Mouse (Mus musculus): Measurements from ENCODE around the gene Nfe2l2. TPM values are rescaled to one million over a fixed set of nuclear protein-coding genes. Genes with fewer than 3 reads are reported as not detected.

Gene Nfe2l2
- polyA plus RNA-seq, 1 experiment, result 57.4 TPM

DNA sequence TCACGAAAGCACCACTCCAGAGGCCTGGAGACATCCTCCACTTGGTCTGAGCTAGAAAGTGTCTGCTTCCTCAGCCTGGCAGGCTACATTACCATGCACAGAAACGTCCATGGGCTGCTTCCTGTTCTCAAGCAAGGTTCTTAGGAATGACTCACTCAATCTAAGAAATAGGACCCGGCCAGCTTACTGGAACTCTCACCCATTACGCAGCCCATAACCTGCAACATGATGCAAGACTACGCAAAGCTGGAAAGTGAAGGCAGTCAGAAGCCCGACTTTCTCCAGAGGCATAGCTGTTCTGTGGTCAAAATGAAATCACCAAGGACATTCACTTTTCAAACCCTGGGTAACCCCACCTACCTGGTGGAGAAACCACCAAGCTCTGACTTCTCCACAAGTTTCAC, 19.0 kb downstream of the Nfe2l2 start:
- DNase-seq (ENCODE audit: low read depth), result no peak

- DNase-seq (ENCODE audit: low read depth), result no peak
Observed at GRCm38 (mm10) chr2:75684526-75684925, 19.9 kb downstream of the Nfe2l2 start.

- no peak for DNase-seq (ENCODE audit: low read depth)
Observed at GRCm38 (mm10) chr2:75682978-75683709, 21.3 kb downstream of the Nfe2l2 start.

DNA sequence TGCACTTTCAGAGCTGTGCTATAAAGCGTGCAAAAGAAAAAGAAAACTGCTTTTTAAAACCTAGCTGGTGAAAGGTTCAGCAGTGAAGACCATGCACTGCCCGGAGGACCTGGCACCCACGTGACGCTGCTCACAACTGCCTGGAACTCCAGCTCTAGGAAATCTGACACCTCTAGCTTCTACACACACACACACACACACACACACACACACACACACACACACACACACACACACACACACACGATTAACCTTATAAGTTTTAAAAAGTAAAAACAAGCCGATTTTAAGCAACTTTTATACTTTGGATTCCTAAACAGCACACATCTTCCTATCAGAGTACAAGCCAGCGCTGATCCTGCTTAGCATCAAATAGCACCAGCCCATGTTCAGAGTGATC, 23.0 kb downstream of the Nfe2l2 start:
- DNase-seq (ENCODE audit: low read depth), result no peak

GRCm38 (mm10) chr2:75679947-75680346, 24.5 kb downstream of the Nfe2l2 start:
- no peak for DNase-seq (ENCODE audit: low read depth)

DNA sequence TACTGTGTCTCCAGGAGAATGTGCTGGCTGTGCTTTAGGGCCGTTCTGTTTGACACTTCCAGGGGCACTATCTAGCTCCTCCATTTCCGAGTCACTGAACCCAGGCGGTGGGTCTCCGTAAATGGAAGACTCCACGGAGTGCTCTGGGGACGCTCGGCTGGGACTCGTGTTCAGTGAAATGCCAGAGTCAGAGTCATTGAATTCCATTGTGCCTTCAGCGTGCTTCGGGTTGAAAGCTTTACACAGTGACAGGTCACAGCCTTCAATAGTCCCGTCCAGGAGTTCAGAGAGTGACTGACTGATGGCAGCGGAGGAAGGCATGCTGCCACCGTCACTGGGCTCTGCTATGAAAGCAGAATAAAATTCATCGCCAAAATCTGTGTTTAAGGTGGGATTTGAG, 27.9 kb downstream of the Nfe2l2 start:
- DNase-seq (ENCODE audit: low read depth), result no peak

- DNase-seq (ENCODE audit: low read depth), result no peak
Observed at GRCm38 (mm10) chr2:75672561-75672960, 31.9 kb downstream of the Nfe2l2 start.

DNA sequence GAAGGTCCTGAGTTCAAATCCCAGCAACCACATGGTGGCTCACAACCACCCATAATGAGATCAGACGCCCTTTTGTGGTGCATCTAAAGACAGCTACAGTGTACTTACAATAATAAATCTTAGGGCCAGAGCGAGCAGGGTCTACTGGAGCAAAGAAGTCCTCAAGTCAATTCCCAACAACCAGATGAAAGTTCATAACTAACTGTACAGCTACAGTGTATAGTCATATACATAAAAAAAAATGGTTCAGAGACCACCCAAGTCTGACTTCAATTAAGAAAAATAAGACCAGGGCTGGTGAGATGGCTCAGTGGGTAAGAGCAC, 33.1 kb downstream of the Nfe2l2 start:
- no peak for DNase-seq (ENCODE audit: low read depth)

GRCm38 (mm10) chr2:75670446-75671336, 33.8 kb downstream of the Nfe2l2 start:
- no peak for DNase-seq (ENCODE audit: low read depth)

DNA sequence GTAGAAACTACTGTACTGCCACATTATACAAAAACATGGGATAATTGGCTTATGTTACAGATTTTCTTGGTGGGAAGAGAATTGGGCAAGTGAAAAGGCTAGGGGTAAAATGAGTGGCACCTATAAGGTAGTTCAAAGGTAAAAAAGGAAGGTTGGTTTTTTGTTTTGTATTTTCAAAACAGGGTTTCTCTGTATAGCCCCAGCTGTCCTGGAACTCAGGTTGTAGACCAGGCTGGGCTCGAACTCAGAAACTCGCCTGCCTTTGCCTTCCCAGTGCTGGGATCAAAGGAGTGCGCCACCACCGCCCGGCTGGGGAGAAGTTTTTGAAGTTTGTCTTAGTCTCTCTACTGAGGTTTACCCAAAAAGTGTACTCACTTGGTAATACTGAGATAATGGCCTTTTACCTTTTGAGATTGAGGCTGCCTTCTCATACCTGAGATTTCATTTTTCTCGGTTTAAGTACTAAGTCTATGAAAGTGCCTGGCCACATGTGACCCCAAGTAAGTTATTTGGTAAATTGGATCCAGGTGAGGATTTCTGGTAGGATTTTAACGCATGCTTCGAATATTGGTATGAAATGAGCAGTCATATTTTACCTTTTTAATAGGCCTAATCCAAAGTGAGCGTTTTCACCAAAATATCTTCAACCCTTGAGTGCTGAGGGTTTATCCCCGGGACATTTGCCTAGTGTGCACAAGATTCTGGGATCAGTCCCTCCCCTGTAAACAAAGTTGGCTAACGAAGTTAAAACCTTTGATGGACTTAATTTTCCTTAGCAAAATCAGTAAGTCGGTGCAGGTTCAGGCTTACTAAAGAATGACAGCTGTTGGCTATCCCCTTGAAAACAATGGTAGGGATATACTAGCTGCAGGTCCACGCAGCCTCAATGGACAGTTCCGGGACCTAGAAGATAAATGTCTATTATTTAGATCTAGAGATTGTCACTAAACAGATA, 34.7 kb downstream of the Nfe2l2 start:
- DNase-seq (ENCODE audit: low read depth), result no peak

GRCm38 (mm10) chr2:75661106-75661505, 43.3 kb downstream of the Nfe2l2 start:
- no peak for DNase-seq (ENCODE audit: low read depth)

DNA sequence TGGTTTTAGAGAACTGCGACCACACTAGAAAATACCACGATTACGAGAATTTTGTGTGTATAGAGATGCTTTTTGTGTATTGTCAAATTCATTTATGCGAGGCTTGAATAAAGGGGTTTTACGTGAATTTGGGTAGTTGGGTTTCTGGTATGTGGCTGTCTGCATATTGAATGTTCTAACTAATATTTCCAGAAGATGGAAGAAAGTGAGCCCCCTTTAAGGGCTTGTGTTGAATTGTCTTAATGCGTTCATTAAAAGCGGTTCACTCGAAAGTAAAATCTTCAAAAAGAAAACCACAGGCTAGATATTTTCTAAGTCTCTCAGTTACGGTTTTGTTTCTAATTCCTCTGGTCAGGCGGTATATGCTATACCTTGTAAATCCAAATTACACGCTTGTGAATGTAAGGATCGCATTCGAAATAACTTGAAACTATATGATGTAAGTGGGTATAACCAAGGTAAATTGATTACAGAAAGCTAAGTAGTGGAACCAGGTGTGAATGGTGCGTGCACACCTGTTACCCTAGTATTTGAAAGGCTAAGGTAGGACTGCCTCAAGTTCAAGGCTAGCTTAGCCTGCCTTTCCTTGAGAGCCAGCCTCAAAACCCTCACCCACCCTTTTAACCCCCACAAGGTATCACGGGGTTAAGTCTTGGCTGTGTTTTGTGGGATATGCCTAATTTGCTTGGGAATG, 44.0 kb downstream of the Nfe2l2 start:
- DNase-seq (ENCODE audit: low read depth), result no peak

DNA sequence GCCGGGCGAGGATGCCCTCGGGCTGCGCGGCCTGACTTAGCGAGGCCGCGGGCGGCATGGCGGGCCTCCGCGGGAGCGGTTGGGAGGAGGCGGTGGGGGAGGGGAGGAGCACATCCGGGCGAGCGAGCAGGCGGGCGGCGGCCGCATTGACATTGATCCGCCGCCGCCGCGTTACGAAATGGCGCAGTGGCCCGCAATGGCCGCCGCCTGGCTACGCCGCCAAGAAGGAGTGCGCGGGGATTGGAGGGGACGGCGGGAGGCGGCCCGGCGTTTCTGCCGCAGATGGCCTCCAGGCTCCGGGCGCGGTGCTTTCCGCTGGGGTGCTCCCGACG, 44.8 kb downstream of the Nfe2l2 start:
- DNase-seq (ENCODE audit: low read depth), result no peak

DNA sequence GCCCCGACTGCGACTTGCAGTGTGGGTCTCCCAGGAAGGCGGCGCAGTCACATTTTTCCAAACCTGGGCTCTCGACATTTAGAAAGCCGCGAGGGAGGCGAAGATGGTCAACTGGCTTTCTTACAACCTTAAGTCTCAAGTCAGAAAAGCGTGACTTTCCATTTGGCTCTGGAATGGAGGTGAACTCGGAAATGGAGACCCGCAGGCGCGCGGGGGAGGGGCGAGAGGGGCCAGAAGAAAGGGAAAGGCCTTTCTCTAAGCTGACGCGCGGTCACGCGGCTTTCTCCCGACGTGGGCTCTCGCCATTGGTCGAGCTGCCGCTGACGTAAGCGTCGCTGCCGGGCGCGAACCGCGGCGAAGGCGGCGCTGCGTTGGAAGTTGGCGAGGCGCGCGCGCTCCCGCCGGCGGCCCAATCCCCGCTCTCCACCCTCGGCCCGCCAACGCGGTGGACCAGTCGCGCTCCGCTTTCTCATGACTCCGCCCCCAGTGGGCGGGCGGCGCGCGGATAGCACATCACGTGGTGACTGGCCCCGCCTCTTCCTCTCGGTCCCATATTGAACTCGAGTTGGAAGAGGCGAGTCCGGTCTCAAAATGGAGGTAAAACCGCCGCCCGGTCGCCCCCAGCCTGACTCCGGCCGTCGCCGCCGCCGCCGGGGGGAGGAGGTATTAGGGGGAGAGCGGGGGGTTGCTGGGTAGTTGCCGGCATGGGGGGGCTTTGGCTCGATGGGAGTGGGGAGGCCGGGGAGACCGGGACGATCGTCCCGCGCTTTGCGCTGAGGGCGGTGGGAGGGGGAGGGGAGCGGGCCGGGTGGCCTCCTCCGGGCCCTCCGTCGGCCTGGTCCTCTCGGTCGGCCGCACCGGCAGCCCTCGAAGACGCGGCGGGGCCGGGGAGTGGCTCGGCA, 45.5 kb downstream of the Nfe2l2 start, which contains the start of gene Hnrnpa3:
TSS of gene Hnrnpa3 (plus strand) at position 535 of the 902 bp plus-strand sequence.
- peak; percentile 72 for DNase-seq (ENCODE audit: low read depth)

DNA sequence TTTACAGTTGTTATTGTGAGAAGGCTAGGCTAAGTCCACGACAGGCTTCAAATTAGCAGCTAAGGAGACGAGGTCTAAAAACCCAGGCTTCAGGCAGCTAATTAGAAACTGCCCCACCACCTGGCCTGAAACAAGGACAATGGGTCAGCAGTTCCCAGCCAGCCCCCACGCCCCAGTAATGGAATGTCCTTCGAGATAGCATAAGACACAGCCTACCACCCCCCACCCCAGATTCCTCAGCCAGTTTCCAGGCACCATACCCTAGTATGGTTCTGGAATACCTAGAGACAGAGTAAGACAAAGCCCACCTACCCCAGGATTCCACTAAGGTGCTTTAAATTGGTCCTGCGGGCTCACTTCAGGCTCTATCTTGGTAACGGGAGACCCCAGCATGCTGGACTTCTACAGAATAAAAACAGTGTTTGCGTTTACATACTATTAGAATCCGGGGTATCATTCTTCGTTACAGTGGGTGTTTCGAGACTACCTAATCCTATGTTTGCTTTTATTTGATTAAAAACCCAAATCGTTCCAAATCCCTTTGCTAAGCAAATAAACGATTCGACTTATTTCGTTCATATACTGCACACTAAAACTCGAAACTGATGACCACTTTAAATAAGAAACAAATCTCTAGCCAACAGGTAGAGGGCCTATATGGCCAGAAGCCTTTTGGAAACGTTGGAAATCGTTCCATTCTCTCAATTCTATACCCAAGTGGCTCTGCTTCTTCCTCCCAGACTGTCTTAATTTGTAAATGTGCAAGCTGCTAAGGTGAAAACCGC, 46.3 kb downstream of the Nfe2l2 start:
- DNase-seq (ENCODE audit: low read depth), result no peak

- no peak for DNase-seq (ENCODE audit: low read depth)
Observed at GRCm38 (mm10) chr2:75656924-75657323, 47.5 kb downstream of the Nfe2l2 start.

GRCm38 (mm10) chr2:75654679-75655078, 49.8 kb downstream of the Nfe2l2 start:
- no peak for DNase-seq (ENCODE audit: low read depth)

- DNase-seq (ENCODE audit: low read depth), result no peak
Observed at GRCm38 (mm10) chr2:75653150-75653549, 51.3 kb downstream of the Nfe2l2 start.

DNA sequence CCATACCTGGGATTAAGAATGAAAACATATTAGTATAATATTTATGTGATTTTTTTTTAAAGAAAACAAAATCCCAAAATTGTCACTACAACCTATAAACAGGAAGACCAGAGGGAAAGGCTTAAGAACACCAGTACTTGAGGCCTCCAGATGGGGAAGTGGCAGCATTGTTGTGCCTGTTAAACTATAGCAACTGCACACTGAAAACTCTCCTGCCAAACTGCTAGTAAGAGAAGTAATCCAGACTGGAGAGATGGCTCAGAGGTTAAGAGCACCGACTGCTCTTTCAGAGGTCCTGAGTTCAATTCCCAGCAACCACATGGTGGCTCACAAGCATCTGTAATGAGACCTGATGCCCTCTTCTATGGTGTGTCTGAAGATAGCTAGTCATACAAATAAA, 54.0 kb downstream of the Nfe2l2 start:
- DNase-seq (ENCODE audit: low read depth), result no peak

GRCm38 (mm10) chr2:75645251-75645650, 59.2 kb downstream of the Nfe2l2 start:
- DNase-seq (ENCODE audit: low read depth), result no peak
